Mouse (Mus musculus) layer of hippocampus, postnatal 36 days (tissue): ENCODE measurements at regions not wholly inside any gene's neighbourhood (a gene's known extent, or its start where the extent isn't known, plus 50 kb on each side); places are given as distances from the start of the nearest gene placed in this dataset.
"Not testable (repeated sequence)": the region's sequence is repeated elsewhere in the genome, so short reads cannot be mapped to it uniquely, and the experiment has no call there.

Experiments
- DNase-seq, 2 experiments: peaks; one replicate each; pipeline ENCODE4 v3.0.0; 2022

DNA sequence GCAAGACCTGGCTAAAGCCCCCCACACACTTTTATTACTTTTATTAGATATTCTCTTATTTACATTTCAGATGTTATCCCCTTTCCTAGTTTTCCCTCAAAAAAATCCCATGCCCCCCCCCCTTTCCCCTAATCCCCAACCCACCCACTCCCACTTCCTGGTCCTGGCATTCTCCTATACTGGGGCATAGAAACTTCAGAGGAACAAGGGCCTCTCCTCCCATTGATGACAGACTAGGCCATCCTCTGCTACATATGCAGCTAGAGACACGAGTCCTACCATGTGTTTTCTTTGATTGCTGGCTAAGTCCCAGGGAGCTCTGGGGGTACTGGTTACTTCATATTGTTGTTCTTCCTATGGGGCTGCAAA lies 116.8 kb downstream of the Rfpl4b start:
- DNase-seq, result not testable (repeated sequence)

DNA sequence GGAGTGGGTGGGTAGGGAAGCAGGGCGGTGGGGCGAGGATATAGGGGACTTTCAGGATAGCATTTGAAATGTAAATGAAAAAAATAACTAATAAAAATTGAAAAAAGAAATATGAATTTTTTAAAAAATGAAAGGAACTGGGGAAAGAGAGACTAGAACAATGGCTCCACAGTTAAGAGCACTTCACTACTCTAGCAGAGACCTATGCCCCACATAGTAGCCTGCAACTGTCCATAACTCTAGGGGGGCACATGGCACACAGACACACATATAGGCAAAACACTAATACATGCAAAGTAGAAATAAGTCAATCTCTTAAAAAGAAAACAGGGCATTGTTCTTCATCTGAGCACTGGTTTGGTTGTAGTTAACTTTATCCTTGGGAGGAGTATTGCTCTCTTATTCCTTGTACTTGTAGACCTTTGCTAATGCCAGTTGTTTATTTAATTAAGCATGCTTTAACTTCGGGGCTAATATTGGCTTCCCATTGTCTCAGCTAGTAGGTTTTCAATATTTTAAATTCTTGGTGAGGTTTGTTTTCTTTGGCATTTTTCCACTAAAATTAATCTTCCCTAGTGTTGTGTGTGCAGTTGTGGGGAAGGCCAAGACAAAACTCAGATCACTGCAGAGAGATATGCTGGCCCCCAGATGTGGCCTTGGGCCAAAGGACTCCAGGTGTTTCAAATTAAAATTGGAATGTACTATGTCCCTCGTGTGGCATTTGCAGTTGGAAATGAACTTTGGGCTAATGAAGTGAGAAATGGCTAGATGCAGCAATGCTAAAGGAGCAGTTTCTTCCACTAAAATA lies 117.4 kb downstream of the Rfpl4b start:
- no peak for DNase-seq

DNA sequence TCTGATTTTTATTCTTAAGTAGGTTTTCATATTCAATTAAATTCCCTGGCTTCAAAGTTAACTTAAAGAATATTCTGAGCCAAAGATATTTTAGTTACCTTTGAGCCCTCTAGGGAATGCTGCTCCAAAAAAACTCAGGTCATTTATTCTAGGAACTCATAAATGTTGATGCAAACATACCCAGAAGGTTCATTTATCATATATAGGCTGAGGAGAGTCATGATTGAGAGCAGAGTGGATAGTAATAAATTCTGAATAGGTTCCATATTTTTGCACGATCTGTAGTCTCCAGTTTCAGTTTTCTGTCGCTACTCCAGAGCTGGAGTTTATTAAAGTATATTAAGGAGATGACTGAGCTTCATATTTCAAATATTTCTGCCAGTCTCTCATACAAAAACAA lies 144.1 kb downstream of the Rfpl4b start:
- DNase-seq, result no peak

DNA sequence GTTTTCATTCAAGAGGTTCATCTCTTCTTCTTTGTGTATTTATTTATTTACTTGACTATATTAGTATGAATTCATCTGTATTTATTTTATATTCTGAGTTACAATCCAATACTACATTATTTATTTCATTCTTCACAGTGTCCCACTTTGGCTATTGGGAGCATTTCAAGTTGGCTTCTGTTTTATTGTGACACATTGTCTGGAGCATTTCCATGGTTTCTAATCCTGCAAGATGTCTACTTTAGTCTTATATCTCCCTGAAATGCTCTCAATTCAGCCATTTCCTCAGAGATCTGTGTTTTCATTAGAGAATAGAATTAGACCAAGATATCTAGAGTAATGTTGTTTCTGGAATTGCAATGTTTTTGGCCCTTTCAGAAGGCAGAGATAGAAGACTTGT lies 153.0 kb downstream of the Rfpl4b start:
- DNase-seq, result no peak

DNA sequence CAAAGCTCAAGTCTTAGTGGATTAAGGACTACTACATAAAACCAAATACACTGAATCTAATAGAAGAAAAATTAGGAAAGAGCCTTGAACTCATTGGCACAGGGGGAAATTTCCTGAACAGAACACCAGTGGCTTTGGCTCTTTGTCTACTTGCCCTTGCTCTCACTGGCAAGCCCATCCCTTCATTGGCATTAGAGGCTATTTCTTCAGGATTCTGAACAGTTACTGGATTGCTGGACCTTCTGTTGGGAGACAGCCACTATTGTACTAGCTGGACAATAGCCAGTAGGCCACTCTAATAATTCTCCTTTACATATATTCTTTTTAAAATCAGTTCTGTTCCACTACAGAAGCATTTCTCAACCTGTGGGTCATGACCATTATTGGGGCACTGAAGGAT lies 153.7 kb downstream of the Rfpl4b start:
- no peak for DNase-seq

DNA sequence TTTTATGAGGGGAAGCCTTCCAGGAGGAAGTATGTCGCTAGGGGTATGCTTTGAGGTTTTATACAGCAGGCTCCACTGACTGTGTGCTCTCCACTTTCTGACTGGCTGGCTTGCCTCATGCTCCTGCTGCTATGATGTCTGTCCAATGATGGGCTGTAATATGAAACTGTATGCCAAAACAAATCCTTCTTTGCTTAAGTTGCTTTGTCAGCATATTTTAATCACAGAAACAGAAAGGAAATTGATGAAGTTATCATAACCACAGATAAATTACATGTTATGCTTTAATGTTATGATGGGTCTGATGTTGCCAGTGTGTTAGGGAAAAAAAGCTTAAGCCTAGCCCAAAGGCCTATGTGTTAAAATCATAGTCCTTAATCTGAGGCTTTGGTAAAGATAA lies 185.9 kb downstream of the Rfpl4b start:
- no peak for DNase-seq

DNA sequence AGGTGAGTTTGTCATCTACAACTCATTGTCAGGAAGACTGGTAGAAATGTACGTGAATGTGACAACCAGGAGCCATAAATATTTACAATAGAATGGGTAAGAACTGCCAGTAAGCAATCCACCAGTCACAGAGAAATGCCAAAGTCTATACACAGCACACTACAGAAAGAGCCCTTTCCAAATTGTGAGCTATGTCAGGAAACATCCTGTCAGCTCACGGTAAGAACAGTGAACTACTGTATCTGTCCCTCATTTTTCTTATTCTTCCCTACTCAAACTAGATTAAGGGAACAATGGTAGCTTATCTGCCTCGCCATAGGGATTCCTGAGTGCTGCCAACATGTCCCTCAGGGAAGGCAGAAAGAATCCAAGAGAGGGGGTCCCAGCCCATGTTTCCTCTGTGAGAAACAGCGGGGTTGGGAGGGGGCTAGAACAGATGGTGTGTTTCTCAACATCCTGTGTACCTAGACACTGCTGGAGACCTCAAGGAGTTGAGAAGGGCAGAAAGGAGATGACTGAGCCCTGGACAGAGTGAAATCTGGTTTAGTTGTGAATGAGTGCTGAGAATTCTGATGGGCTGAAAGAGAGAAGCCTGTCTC lies 191.6 kb downstream of the Rfpl4b start:
- no peak for DNase-seq

DNA sequence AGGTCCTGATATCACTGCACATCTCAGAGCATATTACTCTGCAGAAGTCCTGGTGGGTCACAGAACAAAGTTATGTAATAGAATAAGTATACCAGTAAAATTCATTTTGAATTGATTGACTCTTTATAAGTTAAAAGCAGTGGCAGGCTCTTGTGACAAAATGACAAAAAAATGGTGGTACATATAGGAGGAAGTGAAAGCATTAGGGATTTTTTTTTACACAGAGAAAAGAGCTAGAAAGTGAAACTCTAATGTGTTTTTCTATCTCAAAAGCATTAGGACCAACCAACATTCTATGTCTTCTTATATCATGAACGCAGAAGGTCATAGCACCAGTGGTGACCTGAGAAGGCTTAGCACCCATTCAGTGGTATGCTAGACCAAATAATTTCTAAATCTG lies 198.2 kb downstream of the Rfpl4b start:
- no peak for DNase-seq

DNA sequence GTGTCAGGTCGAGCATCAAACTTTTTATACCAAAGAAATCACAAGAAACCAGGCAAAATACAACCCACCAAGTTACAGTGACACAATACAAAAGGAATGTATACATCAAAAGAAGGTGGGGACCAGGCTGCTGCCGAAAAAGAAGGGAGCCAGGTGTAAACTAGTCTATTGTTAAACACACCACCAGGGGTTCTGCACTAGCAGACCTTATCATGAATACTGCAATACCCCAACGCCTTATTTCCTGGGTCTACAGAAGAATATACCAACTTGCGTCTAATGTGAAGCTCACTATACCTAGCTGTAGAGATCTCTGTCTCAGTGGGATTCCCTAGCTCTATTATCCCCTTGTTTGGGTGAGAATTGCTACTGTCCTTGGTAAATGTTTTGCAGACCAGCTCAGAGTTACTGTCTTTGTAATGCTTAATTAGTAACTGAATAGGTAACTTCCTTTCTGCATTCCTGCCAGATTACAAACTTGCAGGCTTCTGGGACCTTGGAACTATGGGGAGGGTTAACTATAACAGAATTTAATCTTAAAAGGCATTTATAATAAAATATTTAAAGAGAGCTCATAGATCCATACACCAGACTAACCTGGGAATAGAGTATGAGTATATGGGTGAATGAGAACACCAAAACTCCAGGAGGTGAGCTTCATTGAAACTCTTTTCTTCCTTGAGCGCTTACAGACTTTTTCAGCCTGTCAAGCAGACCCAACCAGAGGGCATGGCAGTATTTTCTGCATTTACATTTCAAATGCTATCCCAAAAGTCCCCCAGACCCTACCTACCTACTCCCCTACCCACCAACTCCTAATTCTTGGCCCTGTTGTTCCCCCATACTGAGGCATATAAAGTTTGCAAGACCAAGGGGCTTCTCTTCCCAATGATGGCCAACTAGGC lies 211.7 kb downstream of the Rfpl4b start:
- no peak for DNase-seq

DNA sequence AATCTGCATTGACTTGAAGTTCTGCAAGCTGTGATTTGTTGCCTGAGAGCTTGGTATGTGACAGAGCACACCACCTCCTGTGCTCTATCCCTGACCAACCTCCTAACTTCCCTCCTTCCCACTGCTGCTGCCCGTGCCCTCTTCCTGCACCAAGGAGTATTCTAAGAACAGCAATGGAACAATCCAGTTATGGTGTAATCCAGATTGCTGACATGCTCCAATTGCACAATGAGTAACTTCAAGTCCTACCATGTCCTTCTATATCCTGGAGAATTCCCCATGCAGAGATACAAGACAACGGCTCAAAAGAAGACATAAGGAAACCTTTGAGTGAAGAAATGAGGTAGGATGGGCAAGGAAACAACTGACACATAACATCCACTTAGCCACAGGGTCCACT lies 235.5 kb downstream of the Rfpl4b start:
- no peak for DNase-seq

DNA sequence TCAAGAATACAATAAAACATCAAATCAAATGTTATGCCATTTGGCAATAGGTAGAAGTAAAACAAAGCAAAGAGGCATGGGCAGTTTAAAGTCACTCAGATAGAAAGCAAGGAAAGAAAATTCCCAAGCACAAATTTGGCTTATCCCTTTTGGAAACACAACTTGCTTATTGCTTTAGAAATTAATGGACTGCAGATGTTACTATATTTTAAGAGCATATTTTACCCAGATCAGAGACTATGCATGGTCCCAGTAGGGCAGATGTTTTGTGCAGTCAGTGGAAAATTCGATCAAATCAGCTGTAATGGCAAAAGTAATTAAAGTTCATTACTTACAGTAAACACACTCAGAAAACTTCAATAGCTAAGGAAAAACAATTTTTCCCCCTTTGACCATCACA lies 245.9 kb downstream of the Rfpl4b start:
- no peak for DNase-seq

DNA sequence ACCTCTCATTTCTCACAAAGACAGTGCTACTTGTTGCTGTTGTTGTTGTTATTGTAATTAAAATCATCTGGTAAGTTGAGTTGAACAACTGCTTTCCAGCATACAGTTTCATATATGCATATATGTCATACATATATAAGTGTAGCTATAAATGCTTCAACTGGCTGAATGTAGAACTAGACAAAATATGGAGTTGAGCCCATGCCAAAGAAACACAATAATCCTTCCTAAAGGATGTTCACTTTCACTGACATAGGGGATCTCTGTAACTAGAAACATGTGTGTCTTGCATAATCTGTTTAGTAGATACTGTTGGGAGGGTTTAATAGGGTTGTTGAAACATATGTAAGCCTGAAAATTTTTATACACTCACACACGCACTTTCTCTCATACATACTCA lies 247.9 kb downstream of the Rfpl4b start:
- DNase-seq, result no peak

DNA sequence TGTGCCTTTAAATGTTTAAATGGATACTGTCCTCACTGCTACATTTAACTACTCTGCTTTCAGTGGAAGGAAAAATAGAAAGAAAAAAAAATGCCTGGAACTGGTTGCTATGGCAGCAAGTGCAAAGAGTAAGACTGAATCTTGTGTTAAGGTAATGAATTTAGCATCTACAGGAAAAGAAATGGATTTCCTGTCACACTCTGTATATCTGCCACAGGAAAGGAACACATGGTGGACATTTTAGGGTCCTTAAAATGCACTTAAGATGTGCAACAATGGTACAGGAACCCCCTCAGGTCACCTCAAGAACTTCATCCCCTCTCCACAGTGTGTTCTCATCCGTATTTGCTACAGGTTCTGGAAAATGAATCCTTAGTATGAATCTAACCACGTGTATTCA lies 248.4 kb downstream of the Rfpl4b start:
- no peak for DNase-seq

DNA sequence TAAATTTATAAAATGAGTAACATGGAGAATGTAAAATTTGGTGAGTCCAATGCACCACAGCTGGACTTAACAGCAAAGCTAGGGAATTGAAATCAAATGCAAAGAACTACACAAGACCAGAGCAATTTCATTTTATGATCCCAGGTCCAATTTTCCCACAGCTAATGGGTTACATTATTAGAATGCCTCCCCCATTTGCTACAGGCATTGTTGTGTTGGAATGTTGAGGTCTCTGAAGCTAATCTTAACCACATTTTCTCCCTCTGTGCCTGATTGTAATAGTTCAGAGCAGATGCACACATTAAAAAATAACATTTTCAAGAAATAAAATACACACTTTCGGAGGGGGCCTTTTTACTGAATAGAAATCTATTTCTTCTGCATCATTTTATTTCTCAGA lies 254.3 kb downstream of the Rfpl4b start:
- DNase-seq, result no peak

DNA sequence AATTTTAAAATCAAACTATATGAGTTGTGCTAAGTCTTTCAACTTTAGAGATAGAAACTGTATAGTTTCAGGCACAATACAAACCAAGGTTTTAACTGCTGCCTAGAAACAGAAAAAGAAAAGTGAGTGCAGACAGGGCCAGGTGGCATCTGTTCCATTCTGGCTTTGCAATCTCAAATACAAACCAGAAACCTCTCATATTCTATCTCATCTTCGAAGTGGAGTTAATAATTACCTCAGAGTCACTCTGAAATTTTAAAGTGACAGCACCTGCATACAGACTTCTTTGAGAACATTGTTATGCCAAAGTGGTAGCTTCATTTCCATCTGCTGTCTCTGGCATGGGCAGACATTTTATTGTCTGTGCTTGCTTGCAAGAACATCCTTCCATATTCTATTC lies 255.2 kb downstream of the Rfpl4b start:
- DNase-seq, result no peak

DNA sequence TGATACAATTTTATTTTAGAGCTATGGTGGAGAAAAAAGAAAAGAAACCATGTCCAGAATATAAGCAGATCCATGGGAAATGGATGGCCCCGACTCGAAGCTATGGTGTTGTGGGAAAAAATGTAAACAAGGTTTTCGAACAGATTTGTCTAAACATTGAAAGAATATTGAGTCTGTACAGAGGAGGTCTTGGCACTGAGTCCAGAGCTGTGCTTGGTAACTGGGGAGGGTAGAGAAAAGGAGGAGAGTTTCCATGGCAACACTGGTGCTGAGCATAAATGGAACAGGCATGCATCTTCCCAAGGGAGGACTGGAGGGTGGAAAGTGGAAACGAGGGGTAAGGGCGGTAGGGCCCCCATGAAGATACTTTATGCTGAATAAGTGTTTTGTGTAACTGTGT lies 266.5 kb downstream of the Rfpl4b start:
- peak; percentile 34 to 67 for DNase-seq

DNA sequence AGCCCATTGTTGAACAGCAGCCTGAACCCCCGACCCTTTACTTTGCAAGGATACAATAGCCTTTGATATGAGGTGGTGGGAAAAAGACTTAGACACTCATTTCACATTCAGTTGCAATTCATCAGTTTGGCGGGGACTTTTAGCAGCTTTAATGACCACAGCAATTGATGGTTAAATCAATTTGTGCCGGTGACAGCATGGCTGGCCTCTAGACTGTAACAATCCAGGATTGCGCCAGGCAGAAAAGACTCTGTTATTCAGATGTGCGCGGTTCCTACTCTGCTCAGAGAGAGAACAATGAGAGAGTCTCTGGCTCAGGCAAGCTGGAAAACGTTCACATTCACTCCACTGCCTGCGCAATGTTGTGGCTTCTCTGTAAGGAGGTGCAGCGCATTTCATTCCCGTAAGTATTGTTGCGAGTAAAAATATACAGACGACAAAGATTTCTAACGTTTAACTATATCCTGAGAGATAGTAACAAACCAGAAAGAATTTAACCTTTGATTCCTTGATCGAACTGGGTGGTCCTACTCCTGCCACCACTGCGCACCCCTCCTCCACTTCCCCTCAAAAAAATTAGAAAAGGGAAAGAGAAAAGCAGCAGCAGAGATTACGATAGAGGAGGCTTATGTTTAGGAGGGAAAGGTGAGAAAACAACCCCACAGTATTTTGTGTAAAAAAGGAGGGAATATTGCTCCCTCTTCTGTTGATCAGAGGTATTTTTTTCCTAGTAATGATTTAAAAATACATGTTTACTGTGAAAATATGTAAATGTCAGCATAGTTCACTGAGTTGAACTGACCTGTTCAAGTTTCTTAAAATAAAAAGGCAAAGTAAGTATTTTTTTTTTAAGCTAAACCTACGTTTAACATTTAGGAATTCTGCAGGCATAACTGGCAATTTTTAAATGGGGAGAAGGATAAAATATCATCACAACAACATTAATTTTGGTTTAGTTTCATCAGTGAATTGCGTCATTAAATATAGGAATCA lies 267.6 kb downstream of the Rfpl4b start:
- DNase-seq, result peak; percentile 24 to 36

DNA sequence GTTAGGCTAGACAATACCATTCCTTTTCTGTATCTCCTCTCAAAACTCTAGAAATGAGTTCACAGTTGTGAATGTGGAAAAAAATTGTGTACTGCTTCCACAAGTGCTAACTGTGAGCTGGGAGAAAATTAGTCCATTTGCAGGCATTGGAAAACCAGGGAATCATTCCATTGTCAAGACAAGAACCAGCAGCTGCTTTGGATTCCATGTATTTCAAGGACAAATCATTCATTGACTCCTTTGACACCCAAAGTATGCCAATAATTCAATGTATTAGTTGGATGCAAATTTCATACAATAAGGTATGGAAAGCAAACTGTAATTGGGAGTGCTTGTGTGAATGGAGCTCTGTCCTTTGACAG lies 268.3 kb downstream of the Rfpl4b start:
- DNase-seq, result no peak

DNA sequence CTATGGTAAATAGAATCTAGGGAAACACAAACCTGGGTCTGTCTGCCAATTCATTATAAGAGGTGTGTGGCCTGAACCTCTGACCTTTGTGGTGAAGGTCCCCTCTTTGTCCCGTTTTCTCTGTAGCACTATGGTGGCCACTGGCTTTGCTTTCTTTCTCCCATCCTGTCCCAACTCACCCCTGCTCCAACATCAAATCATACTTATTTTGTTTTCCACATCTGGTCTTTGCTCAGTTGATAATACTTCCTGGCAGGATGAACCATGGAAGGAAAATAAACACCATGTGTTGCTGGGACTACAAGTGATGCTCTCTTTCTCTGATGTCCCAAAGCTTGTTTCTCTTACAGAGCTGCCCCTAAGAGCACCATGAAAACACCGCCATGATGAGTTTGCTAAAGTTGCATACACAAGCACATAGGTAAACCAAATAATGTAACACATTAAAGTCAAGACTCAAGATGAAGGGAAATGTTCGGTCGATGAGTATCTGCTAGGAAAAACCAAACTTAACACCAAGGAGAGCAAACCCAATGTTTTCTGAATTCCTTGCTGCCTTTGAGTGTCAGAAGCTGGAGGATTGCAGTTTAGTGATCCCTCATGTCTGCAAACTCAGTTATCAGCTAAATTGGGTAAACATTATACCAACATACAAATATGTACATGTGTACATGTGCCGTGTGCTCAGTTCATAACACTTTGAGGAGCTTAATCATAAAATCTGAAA lies 269.1 kb downstream of the Rfpl4b start:
- DNase-seq, result no peak

DNA sequence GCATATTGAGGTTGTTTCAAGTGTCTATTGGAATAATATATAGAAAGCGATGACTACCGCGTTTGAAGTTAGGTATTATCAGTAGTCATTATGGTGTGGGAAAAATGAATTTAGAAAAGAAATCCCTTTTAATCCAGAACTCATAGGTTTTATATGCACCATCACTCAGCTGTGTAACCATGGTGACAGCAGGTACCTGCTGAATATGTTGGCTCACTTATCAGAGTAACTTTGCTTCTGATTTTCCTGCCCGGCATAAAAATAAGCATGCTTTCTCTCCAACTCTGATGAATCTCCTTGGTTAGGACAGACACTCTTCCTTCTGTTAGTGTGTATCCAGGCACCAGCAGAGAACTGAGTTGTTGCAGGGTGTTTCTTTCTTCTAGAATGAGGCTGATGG lies 281.5 kb downstream of the Rfpl4b start:
- DNase-seq, result no peak

DNA sequence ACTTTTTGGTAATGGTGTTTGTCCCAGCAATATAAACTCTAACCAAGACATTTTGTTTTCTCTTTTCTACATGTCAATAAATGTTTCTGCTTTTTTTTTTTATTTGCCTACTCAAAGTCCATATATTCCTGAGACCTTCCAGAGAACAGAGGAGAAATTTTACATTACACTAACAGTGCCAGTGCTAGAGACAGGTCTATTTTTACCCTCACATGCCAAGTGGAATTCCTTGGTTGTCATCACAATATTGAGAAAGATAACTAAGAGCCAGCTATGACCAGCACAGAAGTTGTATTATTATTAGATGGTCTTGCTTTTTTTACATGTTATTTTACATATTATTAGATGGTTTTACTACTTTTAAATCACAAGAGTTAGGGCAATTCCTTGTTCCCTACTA lies 282.8 kb downstream of the Rfpl4b start:
- no peak for DNase-seq

DNA sequence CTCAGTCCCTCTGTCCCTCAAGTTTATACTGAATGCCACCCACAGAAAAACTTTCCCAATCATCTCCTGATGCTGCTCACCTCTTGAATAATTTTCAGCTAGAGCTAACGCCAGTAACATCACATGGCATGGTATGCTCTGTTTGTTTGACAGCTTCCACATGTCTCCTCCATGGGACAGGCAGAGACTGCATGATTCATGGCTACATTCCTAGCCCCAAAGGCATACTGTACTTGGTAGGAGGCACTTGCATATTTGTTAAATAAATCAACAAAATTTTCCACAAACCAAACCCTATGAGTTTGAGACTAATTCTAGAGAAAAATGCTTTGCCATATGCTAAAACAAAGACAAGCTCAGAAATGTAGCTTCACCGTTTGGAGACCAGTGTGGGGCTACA lies 304.9 kb downstream of the Rfpl4b start:
- no peak for DNase-seq
